Mouse (Mus musculus): Measurements from ENCODE around the gene Bcl2l12. TPM values are rescaled to one million over a fixed set of nuclear protein-coding genes. Genes with fewer than 3 reads are reported as not detected.

The Bcl2l12 gene
- polyA plus RNA-seq, 1 experiment from 2014 or later, result 7.0 TPM

GRCm38 (mm10) chr7:44974383-44975116, 24.0 kb downstream of the Bcl2l12 start, which contains the start of gene Cpt1c:
Cpt1c (minus strand) TSS chr7:44974851.
- peaks cover 24% of the 10 kb centered on the region for H3K36me3 ChIP-seq (ENCODE audit: control insufficient read depth, insufficient read depth, low read length)
- peak; percentile 52 for ATAC-seq
- H3K9ac ChIP-seq (ENCODE audit: low read depth, low read length), result peak within 1 kb of the TSS; percentile 73
- no peaks in the 10 kb centered on the region for H3K27me3 ChIP-seq (ENCODE audit: control insufficient read depth, insufficient read depth, low read depth, low read length)
- WGBS, result under 1% methylated on average over 22 of the region's 22 CpGs
- H3K9me3 ChIP-seq (replicated peaks; ENCODE audit: control insufficient read depth, low read length, poor library complexity, severe bottlenecking), result no peaks in the 10 kb centered on the region
- peak within 1 kb of the TSS; percentile 95 for H3K27ac ChIP-seq (ENCODE audit: low read length)
- peaks cover 34% of the 10 kb centered on the region for H3K4me1 ChIP-seq (ENCODE audit: control insufficient read depth, insufficient read depth, low read length)
- H3K4me2 ChIP-seq (ENCODE audit: low read length), result peak within 1 kb of the TSS; percentile 87
- peak within 1 kb of the TSS; percentile 47 for H3K4me3 ChIP-seq (ENCODE audit: low read depth, low read length)

GRCm38 (mm10) chr7:44973415-44974130, 24.9 kb downstream of the Bcl2l12 start:
- Histone ChIP-seq H3K36me3 (ENCODE audit: control insufficient read depth, insufficient read depth, low read length) (peaks cover 15% of the 10 kb centered on the region), H3K4me2 (ENCODE audit: low read length) (peak overlapping the region; percentile 87), H3K4me1 (ENCODE audit: control insufficient read depth, insufficient read depth, low read length) (peaks cover 34% of the 10 kb centered on the region), H3K9me3 (replicated peaks; ENCODE audit: control insufficient read depth, low read length, poor library complexity, severe bottlenecking) (no peaks in the 10 kb centered on the region), H3K9ac (ENCODE audit: low read depth, low read length) (peak overlapping the region; percentile 73), H3K27me3 (ENCODE audit: control insufficient read depth, insufficient read depth, low read depth, low read length) (no peaks in the 10 kb centered on the region), H3K27ac (ENCODE audit: low read length) (peak overlapping the region; percentile 95), H3K4me3 (ENCODE audit: low read depth, low read length) (peak overlapping the region; percentile 47)
- ATAC-seq, result no peak
- WGBS, result 23% methylated on average over 14 of the region's 14 CpGs

GRCm38 (mm10) chr7:44971142-44971541, 27.4 kb downstream of the Bcl2l12 start:
- H3K9me3 ChIP-seq (replicated peaks; ENCODE audit: control insufficient read depth, low read length, poor library complexity, severe bottlenecking), result no peaks in the 10 kb centered on the region
- no peaks in the 10 kb centered on the region for H3K27me3 ChIP-seq (ENCODE audit: control insufficient read depth, insufficient read depth, low read depth, low read length)
- peak overlapping the region; percentile 43 for H3K9ac ChIP-seq (ENCODE audit: low read depth, low read length)
- 68% methylated on average over 7 of the region's 7 CpGs for WGBS
- peaks cover 34% of the 10 kb centered on the region for H3K4me1 ChIP-seq (ENCODE audit: control insufficient read depth, insufficient read depth, low read length)
- H3K4me3 ChIP-seq (ENCODE audit: low read depth, low read length), result peak overlapping the region; percentile 56
- H3K27ac ChIP-seq (ENCODE audit: low read length), result peak overlapping the region; percentile 71
- peak overlapping the region; percentile 63 for H3K4me2 ChIP-seq (ENCODE audit: low read length)
- H3K36me3 ChIP-seq (ENCODE audit: control insufficient read depth, insufficient read depth, low read length), result peaks cover 7% of the 10 kb centered on the region; the same call in 1 of the 2 replicates
- no peak for ATAC-seq

GRCm38 (mm10) chr7:44970231-44970691, 28.3 kb downstream of the Bcl2l12 start:
- Histone ChIP-seq H3K27ac (ENCODE audit: low read length) (peak overlapping the region; percentile 71), H3K4me2 (ENCODE audit: low read length) (peak overlapping the region; percentile 63), H3K4me3 (ENCODE audit: low read depth, low read length) (peak overlapping the region; percentile 56), H3K4me1 (ENCODE audit: control insufficient read depth, insufficient read depth, low read length) (peaks cover 33% of the 10 kb centered on the region), H3K9me3 (replicated peaks; ENCODE audit: control insufficient read depth, low read length, poor library complexity, severe bottlenecking) (no peaks in the 10 kb centered on the region), H3K36me3 (ENCODE audit: control insufficient read depth, insufficient read depth, low read length) (peaks cover 14% of the 10 kb centered on the region; the same call in 1 of the 2 replicates), H3K27me3 (ENCODE audit: control insufficient read depth, insufficient read depth, low read depth, low read length) (no peaks in the 10 kb centered on the region), H3K9ac (ENCODE audit: low read depth, low read length) (peak overlapping the region; percentile 43)
- under 1% methylated on average over 36 of the region's 36 CpGs for WGBS
- peak; percentile 95 for ATAC-seq

- Histone ChIP-seq H3K4me3 (ENCODE audit: low read depth, low read length) (no peak overlapping the region), H3K36me3 (ENCODE audit: control insufficient read depth, insufficient read depth, low read length) (peaks cover 24% of the 10 kb centered on the region), H3K4me1 (ENCODE audit: control insufficient read depth, insufficient read depth, low read length) (peaks cover 9% of the 10 kb centered on the region), H3K27me3 (ENCODE audit: control insufficient read depth, insufficient read depth, low read depth, low read length) (no peaks in the 10 kb centered on the region), H3K9me3 (replicated peaks; ENCODE audit: control insufficient read depth, low read length, poor library complexity, severe bottlenecking) (no peaks in the 10 kb centered on the region), H3K27ac (ENCODE audit: low read length) (no peak overlapping the region), H3K4me2 (ENCODE audit: low read length) (no peak overlapping the region), H3K9ac (ENCODE audit: low read depth, low read length) (no peak overlapping the region)
- WGBS, result 77% methylated on average over 15 of the region's 15 CpGs
- no peak for ATAC-seq
Measured at GRCm38 (mm10) chr7:44966638-44967037, 31.9 kb downstream of the Bcl2l12 start.

GRCm38 (mm10) chr7:44965975-44966374, 32.5 kb downstream of the Bcl2l12 start:
- no peak for ATAC-seq
- no peak overlapping the region for H3K4me2 ChIP-seq (ENCODE audit: low read length)
- no peaks in the 10 kb centered on the region for H3K9me3 ChIP-seq (replicated peaks; ENCODE audit: control insufficient read depth, low read length, poor library complexity, severe bottlenecking)
- H3K9ac ChIP-seq (ENCODE audit: low read depth, low read length), result no peak overlapping the region
- 80% methylated on average over 7 of the region's 7 CpGs for WGBS
- H3K27me3 ChIP-seq (ENCODE audit: control insufficient read depth, insufficient read depth, low read depth, low read length), result no peaks in the 10 kb centered on the region
- no peak overlapping the region for H3K27ac ChIP-seq (ENCODE audit: low read length)
- H3K4me1 ChIP-seq (ENCODE audit: control insufficient read depth, insufficient read depth, low read length), result peaks cover 2% of the 10 kb centered on the region
- H3K4me3 ChIP-seq (ENCODE audit: low read depth, low read length), result no peak overlapping the region
- H3K36me3 ChIP-seq (ENCODE audit: control insufficient read depth, insufficient read depth, low read length), result peaks cover 24% of the 10 kb centered on the region

- Histone ChIP-seq H3K4me3 (ENCODE audit: low read depth, low read length) (no peak overlapping the region), H3K27ac (ENCODE audit: low read length) (no peak overlapping the region), H3K9ac (ENCODE audit: low read depth, low read length) (no peak overlapping the region), H3K4me1 (ENCODE audit: control insufficient read depth, insufficient read depth, low read length) (no peaks in the 10 kb centered on the region; the same call in 1 of the 2 replicates), H3K36me3 (ENCODE audit: control insufficient read depth, insufficient read depth, low read length) (peaks cover 27% of the 10 kb centered on the region), H3K9me3 (replicated peaks; ENCODE audit: control insufficient read depth, low read length, poor library complexity, severe bottlenecking) (no peaks in the 10 kb centered on the region), H3K27me3 (ENCODE audit: control insufficient read depth, insufficient read depth, low read depth, low read length) (no peaks in the 10 kb centered on the region), H3K4me2 (ENCODE audit: low read length) (no peak overlapping the region)
- WGBS, result 95% methylated on average over 12 of the region's 13 CpGs
- ATAC-seq, result no peak
Measured at GRCm38 (mm10) chr7:44964990-44965389, 33.5 kb downstream of the Bcl2l12 start.

GRCm38 (mm10) chr7:44962831-44963230, 35.7 kb downstream of the Bcl2l12 start:
- no peaks in the 10 kb centered on the region for H3K27me3 ChIP-seq (ENCODE audit: control insufficient read depth, insufficient read depth, low read depth, low read length)
- H3K27ac ChIP-seq (ENCODE audit: low read length), result no peak overlapping the region
- H3K4me1 ChIP-seq (ENCODE audit: control insufficient read depth, insufficient read depth, low read length), result no peaks in the 10 kb centered on the region
- H3K9ac ChIP-seq (ENCODE audit: low read depth, low read length), result no peak overlapping the region
- ATAC-seq, result no peak
- H3K9me3 ChIP-seq (replicated peaks; ENCODE audit: control insufficient read depth, low read length, poor library complexity, severe bottlenecking), result no peaks in the 10 kb centered on the region
- 93% methylated on average over 5 of the region's 5 CpGs for WGBS
- peaks cover 29% of the 10 kb centered on the region for H3K36me3 ChIP-seq (ENCODE audit: control insufficient read depth, insufficient read depth, low read length)
- H3K4me2 ChIP-seq (ENCODE audit: low read length), result no peak overlapping the region
- H3K4me3 ChIP-seq (ENCODE audit: low read depth, low read length), result no peak overlapping the region

GRCm38 (mm10) chr7:44962337-44962736, 36.2 kb downstream of the Bcl2l12 start:
- Histone ChIP-seq H3K27ac (ENCODE audit: low read length) (no peak overlapping the region), H3K4me3 (ENCODE audit: low read depth, low read length) (no peak overlapping the region), H3K4me1 (ENCODE audit: control insufficient read depth, insufficient read depth, low read length) (no peaks in the 10 kb centered on the region), H3K27me3 (ENCODE audit: control insufficient read depth, insufficient read depth, low read depth, low read length) (no peaks in the 10 kb centered on the region), H3K36me3 (ENCODE audit: control insufficient read depth, insufficient read depth, low read length) (peaks cover 29% of the 10 kb centered on the region), H3K9me3 (replicated peaks; ENCODE audit: control insufficient read depth, low read length, poor library complexity, severe bottlenecking) (no peaks in the 10 kb centered on the region), H3K9ac (ENCODE audit: low read depth, low read length) (no peak overlapping the region), H3K4me2 (ENCODE audit: low read length) (no peak overlapping the region)
- no peak for ATAC-seq
- WGBS, result 88% methylated on average over 8 of the region's 8 CpGs

All from midbrain, embryonic 16.5 days (tissue).